Comparison of ENCODE assay signal across 7 mouse cellular contexts in the genomic region with DNA sequence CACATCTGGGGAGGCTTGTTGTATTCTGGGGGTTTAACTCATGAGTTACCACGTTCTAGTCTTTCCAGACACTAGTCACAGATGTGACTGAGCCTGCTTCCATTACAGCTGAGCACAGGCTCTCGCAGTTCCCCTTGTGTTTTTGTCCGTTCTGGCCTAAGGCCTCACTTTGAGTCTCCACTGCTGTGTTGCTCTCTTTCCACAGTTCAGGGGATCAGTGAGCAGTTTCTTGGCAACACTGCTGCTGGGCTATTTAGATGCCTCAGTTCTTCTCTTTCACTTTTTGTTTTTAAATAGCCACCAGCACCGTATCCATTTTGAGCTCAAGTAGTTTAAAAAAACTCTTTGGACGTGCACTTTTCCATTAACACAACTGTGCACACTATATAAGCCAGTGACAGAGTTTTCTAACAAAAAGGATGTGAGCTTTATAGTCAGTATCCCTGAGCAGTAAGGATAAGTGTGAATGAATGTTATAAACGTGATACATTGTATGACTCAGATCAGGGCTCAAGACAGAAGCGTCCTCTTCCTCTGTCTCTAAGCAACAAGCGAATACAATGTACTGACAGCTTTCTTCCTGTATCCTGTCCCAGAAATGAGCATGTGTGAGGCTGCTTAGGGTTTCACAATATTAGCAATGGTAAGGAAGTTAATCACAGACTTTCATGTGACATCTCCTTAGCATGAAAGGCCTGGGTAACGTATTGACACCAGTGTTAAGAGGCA. TPM values are rescaled to one million over a fixed set of nuclear protein-coding genes. Genes with fewer than 3 reads are reported as not detected.
DNase-seq lines count a peak whose midpoint lies in the region; ATAC-seq and TF ChIP-seq lines count a peak whose summit lies in the region.

No protein-coding gene starts in this region.

- H3K4me1 ChIP-seq in liver, adult 2 months (ENCODE audit: control insufficient read depth, insufficient read depth, low read length), result no peaks in the 10 kb centered on the region; the same call in 1 of the 2 replicates
- H3K4me1 ChIP-seq in liver, embryonic 11.5 days (replicated peaks; ENCODE audit: control insufficient read depth, insufficient read depth, low read length), result no peaks in the 10 kb centered on the region
- H3K4me1 ChIP-seq in bone marrow macrophage, adult 2 months (ENCODE audit: control insufficient read depth, insufficient read depth, low read length), result peaks cover 14% of the 10 kb centered on the region

- peak; percentile 48 for DNase-seq in liver, adult 2 months (ENCODE audit: extremely low read depth, low read depth, low spot score)
- DNase-seq in liver, embryonic 11.5 days (ENCODE audit: low spot score), result no peak
- DNase-seq in heart, postnatal 14 days, result peak; percentile 7
- peak; percentile 9 for DNase-seq in retina, embryonic 14.5 days (ENCODE audit: low spot score)
- no peak for DNase-seq in testis, postnatal 10 days (ENCODE audit: low spot score)
- no peak for DNase-seq in adrenal gland, postnatal 25 days

- no peaks in the 10 kb centered on the region for H3K79me2 ChIP-seq in liver, adult 2 months (ENCODE audit: control insufficient read depth, insufficient read depth, low read length)

- intact Hi-C loops in heart, postnatal 14 days (cut with DNase I), result loop anchor here (5.0 kb wide), 1 partner anchor 34 kb away; no protein-coding TSS in a partner anchor

- ATAC-seq in liver, embryonic 11.5 days (replicated peaks; ENCODE audit: low FRiP score), result no peak

- H3K9ac ChIP-seq in liver, adult 2 months (ENCODE audit: low read depth, low read length), result no peak overlapping the region
- H3K9ac ChIP-seq in liver, embryonic 11.5 days (ENCODE audit: low read depth, low read length), result no peak overlapping the region

- no peak for TF ChIP-seq POLR2A in liver, adult 2 months (IDR thresholded peaks at IDR 0.05; ENCODE audit: extremely low read depth, insufficient read depth, low read length)
- TF ChIP-seq POLR2A in bone marrow macrophage, adult 2 months (IDR thresholded peaks at IDR 0.05; ENCODE audit: borderline replicate concordance, low read depth, low read length), result no peak

- no peaks in the 10 kb centered on the region for H3K27me3 ChIP-seq in liver, adult 2 months (ENCODE audit: control insufficient read depth, insufficient read depth, low read length)
- no peaks in the 10 kb centered on the region for H3K27me3 ChIP-seq in liver, embryonic 11.5 days (replicated peaks; ENCODE audit: control insufficient read depth, insufficient read depth, low read length)

- H3K4me3 ChIP-seq in liver, adult 2 months (ENCODE audit: insufficient read depth, low read depth, low read length), result no peak overlapping the region
- H3K4me3 ChIP-seq in liver, embryonic 11.5 days (ENCODE audit: low read depth, low read length), result no peak overlapping the region
- peak overlapping the region; percentile 20; the same call in 1 of the 2 replicates for H3K4me3 ChIP-seq in bone marrow macrophage, adult 2 months (ENCODE audit: insufficient read depth, low read length)

- TF ChIP-seq CTCF in liver, adult 2 months (IDR thresholded peaks at IDR 0.05; ENCODE audit: low read depth, low read length), result no peak
- TF ChIP-seq CTCF in bone marrow macrophage, adult 2 months (IDR thresholded peaks at IDR 0.05; ENCODE audit: low read depth, low read length), result no peak

- no peaks in the 10 kb centered on the region for H3K9me3 ChIP-seq in liver, embryonic 11.5 days (ENCODE audit: control insufficient read depth, low read length)

- WGBS in liver, adult 2 months, result 70% methylated on average over 9 of the region's 9 CpGs
- 68% methylated on average over 9 of the region's 9 CpGs for WGBS in liver, embryonic 11.5 days

- H3K27ac ChIP-seq in liver, adult 2 months (replicated peaks; ENCODE audit: insufficient read depth, low read depth, low read length), result peak overlapping the region; percentile 43
- no peak overlapping the region for H3K27ac ChIP-seq in liver, embryonic 11.5 days (ENCODE audit: low read depth, low read length)
- peak overlapping the region; percentile 74 for H3K27ac ChIP-seq in bone marrow macrophage, adult 2 months (ENCODE audit: insufficient read depth, low read depth, low read length)

- H3K4me2 ChIP-seq in liver, embryonic 11.5 days, result no peak overlapping the region

- H3K36me3 ChIP-seq in liver, adult 2 months (ENCODE audit: control insufficient read depth, insufficient read depth, low read length), result no peaks in the 10 kb centered on the region
- H3K36me3 ChIP-seq in liver, embryonic 11.5 days (ENCODE audit: control insufficient read depth, insufficient read depth, low read length), result no peaks in the 10 kb centered on the region

RNA-seq across cellular contexts. Expression of a gene that starts 23.8 kb away (rescaled TPM):
- total RNA-seq in liver, adult 2 months (2014; rRNA removed), result 9.5 and 11.8 TPM in 2 replicates
- 1.8 and 2.1 TPM in 2 replicates for polyA plus RNA-seq in liver, adult 2 months (2012; rRNA removed)
- polyA plus RNA-seq in liver, embryonic 11.5 days (2014; fragmentation: Nextera tagmentation; extraction: Ambion mirVana), result 21.6 and 25.3 TPM in 2 replicates
- polyA plus RNA-seq in bone marrow macrophage, adult 2 months (2012; ENCODE audit: insufficient read depth, insufficient read length, missing spikeins), result 16.9 and 26.0 TPM in 2 replicates
- total RNA-seq in heart, postnatal 14 days (2021), result 10 to 100 TPM; 47.5 to 60.7 TPM
- 63.4 and 86.2 TPM in 2 replicates for total RNA-seq in adrenal gland, postnatal 25 days (2021)

RNA-seq across cellular contexts. Expression of a gene that starts 28.1 kb away (rescaled TPM):
- total RNA-seq in liver, adult 2 months (2014; rRNA removed), result 17.4 and 21.3 TPM in 2 replicates
- 4.6 and 6.8 TPM in 2 replicates for polyA plus RNA-seq in liver, adult 2 months (2012; rRNA removed)
- 29.6 and 31.1 TPM in 2 replicates for polyA plus RNA-seq in liver, embryonic 11.5 days (2014; fragmentation: Nextera tagmentation; extraction: Ambion mirVana)
- polyA plus RNA-seq in bone marrow macrophage, adult 2 months (2012; ENCODE audit: insufficient read depth, insufficient read length, missing spikeins), result 97.2 and 103 TPM in 2 replicates
- 10 to 100 TPM; 66.4 to 68.5 TPM for total RNA-seq in heart, postnatal 14 days (2021)
- total RNA-seq in adrenal gland, postnatal 25 days (2021), result 70.7 and 82.6 TPM in 2 replicates

Comparison
In these comparisons a context has a peak if more than half of its experiments do, and no peak if none do; other contexts are left out.
1. DNase-seq: peak in liver, adult 2 months (single experiment), heart, postnatal 14 days (2 of 2) and retina, embryonic 14.5 days (single experiment); none in liver, embryonic 11.5 days (single experiment), testis, postnatal 10 days (single experiment) and adrenal gland, postnatal 25 days (single experiment).